Mouse (Mus musculus): ENCODE data around the gene Lmx1a.
A peak's percentile ranks its signal among the peaks of the same experiment; 100 is the strongest.

The Lmx1a gene

DNA sequence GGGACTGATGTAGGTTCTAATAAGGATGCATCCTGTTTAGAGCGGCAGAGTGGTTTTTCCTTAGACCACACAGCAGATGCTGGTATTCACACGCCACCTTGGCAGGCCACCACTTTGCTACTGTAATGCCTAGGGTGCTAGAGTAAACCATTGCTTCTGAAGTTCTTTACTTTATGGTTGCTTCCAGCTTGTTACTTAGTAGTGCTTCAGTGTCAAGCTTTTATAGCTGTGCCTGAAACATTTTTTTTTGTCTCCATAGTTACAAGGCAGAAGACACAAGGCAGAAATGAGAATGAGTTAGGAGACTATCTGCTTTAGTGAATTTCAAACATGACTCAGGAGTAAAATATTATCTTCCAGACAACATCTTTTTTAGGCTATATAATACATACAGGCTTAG, 95.0 kb downstream of the Lmx1a start:
- no peak for DNase-seq (ENCODE audit: low read depth, low spot score)

DNA sequence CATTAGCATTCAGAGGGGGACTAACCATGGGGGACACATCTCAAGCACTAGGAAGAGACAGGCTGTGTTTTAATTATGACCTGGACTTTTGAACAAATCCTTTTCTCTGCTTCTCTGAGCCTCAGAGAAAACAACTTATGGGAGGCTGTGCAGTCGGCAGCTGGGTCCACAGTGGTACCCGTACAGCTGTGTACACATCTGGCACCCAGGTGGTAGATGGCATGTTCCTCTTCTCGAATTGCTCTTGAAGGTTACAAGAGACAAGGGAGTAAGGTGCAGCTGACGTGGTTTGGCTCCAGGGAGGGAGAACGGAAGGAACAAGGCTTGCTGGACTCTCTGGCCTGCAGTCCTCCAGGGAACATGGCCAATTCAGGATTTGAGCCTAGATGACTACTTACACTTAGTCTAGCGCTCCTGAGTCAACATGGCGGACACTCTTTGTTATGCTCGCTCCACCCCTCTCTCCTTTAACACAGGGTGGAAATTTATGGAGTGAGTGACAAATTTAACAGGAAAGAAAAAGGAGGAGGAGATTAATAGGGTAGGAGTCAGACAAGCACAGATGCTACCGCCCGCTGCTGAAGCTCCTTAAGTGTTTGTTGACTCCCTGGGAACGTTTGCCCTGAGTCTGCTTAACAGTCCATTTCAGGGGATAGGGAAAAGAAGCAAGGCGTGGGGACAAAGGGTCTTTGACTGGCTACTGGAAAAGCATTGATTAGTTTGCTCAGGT, 99.8 kb downstream of the Lmx1a start:
- DNase-seq (ENCODE audit: low read depth, low spot score), result no peak

DNA sequence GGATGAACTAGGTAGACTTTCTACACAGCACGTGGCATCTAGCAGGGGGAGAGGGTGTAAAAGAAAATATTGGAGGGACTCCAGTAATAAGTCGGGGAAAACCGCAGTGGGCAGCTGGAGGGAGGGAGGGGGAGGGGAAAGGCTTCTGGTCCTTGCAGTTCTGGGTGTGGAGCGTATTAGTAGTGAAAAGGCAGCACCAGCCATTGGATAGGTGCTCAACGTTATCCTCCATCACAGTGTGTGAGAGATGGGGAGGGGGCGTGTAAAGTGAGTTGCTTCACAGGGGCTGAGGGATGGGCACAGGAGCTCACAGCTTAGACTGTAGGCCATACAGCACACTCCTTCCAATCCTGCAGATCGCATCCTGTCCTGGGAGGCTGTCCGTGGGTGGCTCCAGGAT, 100.4 kb downstream of the Lmx1a start:
- no peak for DNase-seq (ENCODE audit: low read depth, low spot score)

DNA sequence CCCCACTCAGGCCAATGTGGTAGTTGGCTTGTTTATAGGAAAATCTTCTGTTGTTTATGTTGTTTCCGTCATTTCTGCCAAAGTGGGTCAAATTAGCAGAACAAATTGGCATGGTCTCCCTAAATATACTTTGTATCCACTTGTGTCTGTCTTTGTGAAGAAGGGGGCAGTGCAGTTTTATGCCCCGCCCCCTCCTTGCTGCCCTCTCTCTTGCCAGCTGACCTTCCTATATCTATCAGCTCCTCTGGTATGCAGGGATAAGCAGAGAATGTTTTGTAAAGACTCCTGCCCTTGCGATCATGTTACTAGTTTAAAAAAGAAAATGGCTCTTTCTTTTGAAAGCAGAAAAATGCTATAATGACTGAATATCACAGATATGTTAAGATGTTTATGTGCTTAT, 101.7 kb downstream of the Lmx1a start:
- DNase-seq (ENCODE audit: low read depth, low spot score), result no peak

DNA sequence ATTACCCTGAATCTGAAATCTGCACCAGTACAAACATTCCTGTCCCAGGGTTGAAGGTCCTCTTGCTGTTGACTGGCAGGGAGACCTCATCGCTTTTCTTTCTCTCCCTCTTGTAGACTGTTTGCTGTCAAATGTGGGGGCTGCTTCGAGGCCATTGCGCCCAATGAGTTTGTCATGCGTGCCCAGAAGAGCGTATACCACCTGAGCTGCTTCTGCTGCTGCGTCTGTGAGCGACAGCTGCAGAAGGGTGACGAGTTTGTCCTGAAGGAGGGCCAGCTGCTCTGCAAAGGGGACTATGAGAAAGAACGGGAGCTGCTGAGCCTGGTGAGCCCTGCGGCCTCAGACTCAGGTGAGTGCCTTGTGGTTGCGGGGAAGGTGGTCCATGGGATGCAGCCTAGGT, 102.2 kb downstream of the Lmx1a start:
- no peak for DNase-seq (ENCODE audit: low read depth, low spot score)

DNA sequence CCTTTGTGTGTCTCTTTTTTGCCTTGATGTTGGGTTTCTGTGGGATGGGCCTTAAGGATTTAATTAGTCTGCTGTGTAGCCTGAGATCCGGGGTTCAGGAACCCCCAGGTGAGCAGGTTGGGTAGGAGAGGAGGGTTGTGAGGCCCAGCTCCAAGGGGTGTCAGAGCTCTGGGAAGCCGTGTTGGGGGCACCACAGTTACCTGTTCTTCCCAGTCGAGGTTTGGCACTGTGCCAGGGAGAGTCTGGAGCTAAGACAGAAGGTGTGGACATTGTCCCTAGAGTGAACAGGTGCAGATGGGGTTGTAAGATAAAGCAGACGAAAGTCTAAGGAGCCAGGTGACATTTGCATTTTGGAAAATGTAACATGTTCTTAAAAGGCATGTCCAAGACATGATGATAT, 112.9 kb downstream of the Lmx1a start:
- DNase-seq (ENCODE audit: low read depth, low spot score), result no peak

DNA sequence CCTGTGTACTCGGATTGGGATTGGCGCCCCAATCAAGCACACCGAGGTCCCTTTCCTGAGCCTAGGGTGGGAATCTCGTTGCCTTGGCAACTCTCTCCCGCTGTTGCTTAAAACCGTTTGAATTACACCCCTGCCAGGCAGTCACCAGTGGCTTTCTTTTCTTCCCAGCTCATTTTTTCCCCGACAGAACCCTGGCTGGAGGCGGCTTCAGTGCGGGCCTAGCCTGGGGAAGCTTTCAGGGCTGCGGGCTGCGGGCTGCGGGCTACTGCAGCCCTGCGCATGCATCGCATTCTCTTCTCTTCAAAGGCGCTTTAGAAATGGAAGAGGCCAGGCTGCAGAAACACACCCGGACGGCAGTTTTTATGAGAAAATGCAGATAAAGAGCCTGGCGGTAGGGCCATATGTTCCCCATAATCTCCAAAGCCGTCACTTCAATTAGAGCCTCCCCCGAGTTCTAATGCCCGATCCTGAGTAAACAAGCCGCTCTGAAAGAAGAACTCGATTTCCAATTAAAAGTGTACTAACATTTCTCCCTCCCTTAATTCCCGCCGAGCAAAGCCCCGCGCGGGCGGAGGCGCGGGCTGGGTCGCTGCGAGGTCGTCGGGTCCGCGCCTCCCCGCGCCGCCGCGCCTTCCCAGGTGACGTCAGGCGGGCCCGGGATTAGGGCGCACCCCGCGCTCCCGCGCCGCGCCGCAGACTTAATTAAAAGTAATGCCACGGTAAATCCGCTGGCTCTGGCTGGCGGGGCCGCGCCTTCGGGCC, 113.7 kb downstream of the Lmx1a start:
- peak; percentile 8 for DNase-seq (ENCODE audit: low read depth, low spot score)

DNA sequence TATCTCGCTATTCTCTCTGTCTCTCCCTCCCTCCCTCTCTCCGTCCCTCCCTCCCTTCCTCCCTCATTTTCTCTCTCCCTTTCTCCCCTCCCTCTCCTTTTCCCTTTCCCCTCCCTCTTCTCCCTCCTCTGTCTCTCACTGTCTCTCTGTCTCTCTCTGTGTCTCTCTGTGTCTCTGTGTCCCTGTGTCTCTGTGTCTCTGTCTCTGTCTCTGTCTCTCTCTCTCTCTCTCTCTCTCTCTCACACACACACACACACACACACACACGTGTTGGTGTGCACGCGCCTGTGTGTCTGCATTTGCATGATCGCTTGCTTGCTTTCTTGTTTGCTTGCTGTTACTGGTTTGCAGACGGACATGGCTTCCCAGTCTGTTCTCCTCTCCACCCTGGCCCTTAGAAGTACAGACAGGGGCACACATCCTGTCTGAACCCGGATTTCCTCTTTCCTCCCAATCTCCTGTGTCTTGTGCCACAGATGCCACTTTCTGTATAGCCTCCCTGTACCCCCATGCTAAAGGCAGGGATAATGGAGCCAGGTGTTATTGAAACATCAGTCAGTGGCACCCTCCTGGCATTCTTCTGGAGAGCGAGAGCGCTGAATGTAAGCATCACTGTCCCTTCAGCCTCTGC, 114.4 kb downstream of the Lmx1a start:
- DNase-seq (ENCODE audit: low read depth, low spot score), result no peak

DNA sequence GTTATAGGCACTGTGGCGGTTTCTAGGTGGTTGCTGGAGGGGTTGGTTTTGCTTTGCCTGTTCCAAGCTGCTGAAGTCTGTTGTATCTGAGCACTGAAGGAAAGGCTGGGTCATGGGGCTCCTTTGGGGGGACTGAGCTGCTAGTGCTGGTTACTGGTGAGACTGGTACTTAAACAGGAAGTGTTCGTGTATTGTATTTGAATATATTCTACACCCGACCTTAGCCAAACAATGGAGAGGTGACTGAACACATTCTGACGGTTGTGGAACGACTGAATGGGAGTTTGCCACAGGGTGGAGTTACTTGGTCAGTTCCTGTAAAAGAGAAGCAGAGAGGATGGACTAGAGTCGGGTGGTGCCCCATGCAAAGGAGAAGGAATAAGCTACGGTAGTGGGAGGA, 115.8 kb downstream of the Lmx1a start:
- DNase-seq (ENCODE audit: low read depth, low spot score), result no peak

DNA sequence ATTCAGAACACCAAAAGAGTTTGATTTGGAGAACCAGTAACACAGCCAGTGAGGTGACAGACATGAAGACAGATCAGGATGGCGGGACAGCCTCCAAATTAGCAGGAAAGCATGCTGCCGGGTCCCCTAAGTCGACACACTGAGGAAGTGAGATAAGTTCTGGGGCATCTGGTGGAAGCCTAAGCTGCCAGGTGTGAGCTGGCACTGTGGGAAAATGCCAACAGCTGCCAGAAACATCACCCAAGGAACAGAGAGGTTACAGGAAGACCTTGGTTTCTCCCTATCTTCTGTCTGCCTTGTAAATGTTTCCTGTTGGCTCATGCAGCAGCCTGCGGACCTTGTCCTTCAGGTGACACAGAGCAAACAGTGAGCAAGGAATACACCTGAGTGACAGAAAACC, 122.1 kb downstream of the Lmx1a start:
- DNase-seq (ENCODE audit: low read depth, low spot score), result no peak

DNA sequence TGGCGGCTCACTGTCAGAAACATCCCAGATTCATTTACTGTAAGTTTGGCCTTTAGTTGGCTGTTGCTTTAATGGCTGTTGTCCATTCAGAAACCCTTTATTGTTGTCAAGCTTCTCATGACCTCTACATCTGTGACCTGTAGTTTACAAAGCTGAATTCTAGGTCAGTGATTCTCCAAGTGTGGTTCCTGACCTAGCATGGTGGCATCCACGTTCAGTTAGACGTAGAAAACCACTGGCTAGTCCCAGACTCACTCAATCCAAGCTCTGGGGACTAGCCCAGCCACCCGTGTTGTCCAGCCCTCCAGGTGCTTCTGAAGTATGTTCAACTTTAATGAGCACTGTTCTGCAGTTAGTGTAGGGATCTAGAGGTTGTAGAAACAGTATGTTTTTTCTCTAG, 126.1 kb downstream of the Lmx1a start:
- no peak for DNase-seq (ENCODE audit: low read depth, low spot score)

DNA sequence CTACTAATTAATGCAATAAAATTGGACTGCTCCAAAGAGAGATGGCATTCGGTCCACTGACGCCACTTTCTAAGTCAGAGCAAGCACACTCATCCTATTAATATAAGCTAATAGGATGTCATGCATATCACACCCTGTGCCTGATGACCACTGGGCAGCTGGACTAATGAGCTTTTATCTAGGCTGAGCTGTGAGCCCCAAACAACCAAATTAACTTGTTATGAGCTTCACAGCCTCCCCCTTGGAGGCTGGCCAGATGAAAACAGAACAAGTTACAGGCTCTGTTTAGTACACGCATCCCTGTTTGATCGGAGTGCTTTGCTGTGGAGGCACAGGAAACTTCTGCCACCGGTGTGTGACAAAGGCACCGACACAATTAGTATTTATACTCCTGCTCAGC, 128.0 kb downstream of the Lmx1a start:
- DNase-seq (ENCODE audit: low read depth, low spot score), result no peak

DNA sequence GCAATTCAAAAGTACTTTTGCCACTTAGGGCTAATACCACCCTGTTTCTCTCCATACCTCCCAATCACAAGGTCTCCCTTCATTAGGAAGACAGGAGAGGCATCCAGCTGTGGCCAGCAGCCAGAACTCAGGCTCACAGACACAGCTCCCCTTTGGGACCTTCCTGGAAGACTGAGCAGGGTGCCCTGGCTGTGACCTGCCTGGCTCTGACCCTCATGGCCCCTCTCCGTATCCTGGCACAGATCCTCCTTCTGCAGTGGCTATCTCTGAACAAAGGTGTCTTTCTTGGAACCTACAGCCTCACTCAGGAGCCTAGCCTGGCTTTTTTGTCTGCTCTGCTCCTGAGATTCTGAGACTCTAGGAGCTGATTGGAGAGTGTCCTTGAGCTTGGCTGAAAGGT, 128.6 kb downstream of the Lmx1a start:
- no peak for DNase-seq (ENCODE audit: low read depth, low spot score)

DNA sequence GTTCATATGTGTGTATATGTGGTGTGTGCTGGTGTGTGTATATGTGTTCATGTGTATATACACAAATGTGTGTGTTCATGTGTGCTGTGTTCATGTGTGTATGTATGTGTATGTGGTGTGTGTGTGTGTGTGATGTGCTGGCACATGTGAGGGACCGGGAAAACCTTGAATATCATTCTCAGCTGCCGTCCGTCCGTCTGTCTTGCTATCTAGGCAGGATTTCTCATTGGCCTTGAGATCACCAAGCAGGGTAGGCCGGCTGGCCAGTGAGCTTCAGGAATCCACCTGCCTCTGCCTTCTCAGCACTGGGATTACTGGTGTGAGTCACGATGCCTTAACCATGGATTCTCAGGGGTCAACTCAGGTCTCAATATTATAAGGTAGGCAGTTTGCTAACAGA, 131.0 kb downstream of the Lmx1a start:
- no peak for DNase-seq (ENCODE audit: low read depth, low spot score)

DNA sequence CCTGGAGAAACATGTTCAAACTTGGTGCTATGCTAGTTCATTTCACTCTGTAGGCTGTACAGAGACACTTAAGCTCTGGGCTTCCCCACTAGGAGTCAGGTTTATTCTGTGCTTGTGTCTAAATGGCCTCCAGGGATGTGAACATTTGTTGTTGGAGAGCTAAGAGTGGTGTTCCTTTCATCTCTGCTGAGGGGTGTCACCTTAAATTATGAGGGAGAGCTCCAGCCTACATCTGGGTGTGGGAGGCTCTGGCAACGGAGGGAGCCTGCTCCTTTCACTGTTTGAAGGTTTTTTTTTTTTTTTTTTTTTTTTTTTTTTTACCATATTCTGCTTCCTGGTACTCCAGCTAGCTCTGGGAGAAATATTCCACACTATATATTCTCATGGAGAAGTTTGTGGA, 132.1 kb downstream of the Lmx1a start:
- no peak for DNase-seq (ENCODE audit: low read depth, low spot score)

DNA sequence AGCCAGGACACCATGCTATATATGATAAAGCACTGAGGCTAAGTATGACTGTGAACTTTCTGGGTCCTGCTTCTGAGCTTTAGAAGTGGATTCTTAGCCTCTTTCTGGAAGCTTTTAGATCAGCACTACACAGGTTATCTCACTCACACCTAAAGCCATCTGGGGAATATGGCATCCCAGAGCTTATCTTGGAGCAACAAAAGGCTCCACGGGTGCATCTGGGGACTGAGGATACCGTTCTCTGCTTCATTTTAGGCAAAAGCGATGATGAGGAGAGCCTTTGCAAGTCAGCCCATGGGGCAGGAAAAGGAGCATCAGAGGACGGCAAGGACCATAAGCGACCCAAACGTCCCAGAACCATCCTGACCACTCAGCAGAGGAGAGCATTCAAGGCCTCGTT, 141.3 kb downstream of the Lmx1a start:
- no peak for DNase-seq (ENCODE audit: low read depth, low spot score)

DNA sequence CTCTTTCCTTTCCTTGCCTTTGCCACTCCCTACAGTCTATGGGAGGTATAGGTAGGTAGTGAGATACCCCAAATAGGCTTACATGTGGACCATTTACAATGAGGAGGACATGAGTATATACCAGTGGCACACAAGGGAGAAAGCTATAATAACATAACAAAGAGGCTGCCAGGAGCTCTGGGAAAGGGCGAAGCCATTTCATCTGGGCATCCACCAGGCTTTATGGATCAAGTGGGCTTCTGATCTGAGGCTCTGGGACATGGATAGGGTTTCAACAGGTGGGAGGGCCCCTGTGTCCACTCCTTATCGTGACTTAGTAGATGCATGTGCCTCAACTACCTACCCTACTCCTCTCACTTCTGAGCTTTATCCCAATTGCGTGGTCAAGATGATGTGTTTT, 142.6 kb downstream of the Lmx1a start:
- DNase-seq (ENCODE audit: low read depth, low spot score), result no peak

DNA sequence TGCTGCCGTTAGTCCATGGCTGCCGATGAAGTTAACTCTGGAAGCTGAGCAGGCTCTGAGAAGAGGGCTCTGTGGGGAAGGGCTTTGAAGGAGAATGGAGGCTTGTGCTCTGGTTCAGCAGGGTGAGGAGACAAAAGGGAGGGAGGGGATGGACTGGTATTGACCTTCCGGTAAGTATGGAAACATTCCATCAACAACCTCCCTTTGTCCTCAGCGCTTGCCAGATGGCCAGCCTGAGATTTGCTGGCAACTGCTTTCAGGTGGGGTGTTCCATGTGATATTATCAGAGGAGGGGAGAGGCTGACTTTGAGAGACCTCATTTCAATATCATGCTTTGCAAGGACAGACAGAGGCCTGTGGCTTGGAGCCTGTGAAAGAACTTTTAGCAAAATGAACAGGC, 165.8 kb downstream of the Lmx1a start:
- DNase-seq (ENCODE audit: low read depth, low spot score), result no peak

DNA sequence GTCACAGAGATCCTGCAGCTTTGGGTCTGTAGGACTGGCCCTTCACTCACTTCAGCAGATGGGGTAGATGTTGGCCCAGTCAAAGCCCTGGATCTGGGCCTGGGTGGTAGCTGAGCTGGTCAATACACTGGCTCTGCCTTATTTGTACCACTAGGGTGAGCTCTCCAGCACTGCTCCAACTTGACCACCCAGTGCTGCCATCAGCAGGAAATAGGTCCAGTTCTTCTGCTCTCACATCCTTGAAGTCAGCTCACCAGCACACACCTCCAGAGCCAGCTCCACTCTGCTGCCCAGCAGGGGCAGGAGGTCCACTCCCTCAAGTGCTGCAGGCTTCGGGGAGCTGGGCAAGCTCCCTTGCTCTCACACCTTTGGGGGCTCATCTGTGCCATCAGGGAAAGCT, 183.0 kb downstream of the Lmx1a start:
- DNase-seq (ENCODE audit: low read depth, low spot score), result no peak

DNA sequence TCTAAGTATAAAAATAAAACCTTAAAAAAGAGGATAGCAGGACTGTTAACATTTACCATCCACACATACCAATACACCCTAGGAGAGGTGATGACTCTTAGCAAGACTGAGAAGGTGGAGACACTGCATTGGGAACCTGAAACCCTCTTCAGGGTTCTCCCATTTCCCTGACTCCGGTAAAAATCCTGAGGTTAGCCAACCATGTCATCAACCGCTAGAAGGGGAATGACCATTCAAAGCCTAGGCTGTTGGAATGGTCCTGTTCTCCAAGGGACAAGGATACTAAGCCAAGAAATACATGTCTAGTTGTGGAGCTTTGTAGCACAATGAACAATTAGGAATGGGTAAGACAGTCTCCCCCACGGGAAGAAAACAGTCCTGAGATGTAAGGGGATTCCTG, 185.1 kb downstream of the Lmx1a start:
- no peak for DNase-seq (ENCODE audit: low read depth, low spot score)

DNA sequence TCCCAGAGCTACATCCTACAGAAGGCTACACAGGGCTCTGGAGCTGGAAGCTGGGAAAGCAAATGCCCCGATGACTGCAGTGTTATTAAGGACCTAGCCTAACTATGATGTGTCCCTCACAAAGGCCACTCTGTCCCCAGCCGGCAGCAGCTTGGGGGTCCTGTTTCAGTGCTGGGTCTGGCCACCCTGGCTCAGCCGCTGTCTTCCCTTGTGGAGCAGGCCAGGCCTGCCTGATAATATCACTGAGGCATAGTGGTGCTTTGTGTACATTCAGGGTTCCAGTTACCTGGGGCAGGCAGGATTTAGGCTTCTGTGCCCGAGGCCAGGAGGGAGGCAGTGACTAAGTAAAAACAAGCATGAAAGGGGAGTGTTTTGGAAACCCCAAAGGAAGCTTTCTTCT, 188.9 kb downstream of the Lmx1a start:
- DNase-seq (ENCODE audit: low read depth, low spot score), result no peak

DNA sequence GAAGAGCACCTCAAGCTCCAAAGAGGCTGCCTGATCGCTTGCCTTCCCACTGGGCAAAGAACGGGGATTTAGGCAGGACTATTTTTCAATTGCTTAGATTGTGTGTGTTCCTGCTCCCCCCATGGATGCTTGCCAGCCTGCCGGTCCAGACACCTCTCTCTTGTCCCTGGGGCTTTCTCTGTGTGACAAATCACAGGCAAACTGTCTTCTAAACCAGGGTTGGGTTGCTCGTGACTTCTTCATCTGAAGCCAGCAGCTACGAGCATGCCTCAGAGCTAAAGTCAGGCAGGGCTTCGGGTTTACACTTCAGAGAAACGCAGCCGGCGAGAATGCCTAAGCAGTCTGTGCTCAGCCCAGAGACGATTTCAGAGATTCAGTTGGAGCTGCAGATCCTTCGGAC, 189.3 kb downstream of the Lmx1a start:
- no peak for DNase-seq (ENCODE audit: low read depth, low spot score)

DNA sequence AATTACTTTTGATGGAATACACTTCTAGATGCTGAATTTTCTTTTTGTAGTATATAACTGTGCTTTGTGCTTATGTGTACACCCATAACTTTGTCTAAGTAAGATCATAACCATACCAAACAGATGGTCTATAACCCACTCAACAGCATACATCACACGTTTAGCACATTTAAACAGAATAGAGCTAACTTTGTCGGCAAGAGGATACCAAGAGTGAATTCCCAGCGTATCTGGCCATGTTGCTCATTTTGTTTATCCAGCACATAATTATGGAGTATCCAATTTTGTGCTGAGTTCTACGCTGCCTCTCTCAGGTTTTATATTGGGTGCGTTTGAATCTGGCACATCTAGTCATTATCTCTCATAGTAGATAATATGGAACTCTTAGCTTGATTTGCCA, 196.7 kb downstream of the Lmx1a start:
- DNase-seq (ENCODE audit: low read depth, low spot score), result no peak

Data from retina, adult 2 months (tissue).